Mouse (Mus musculus) liver, embryonic 16.5 days (tissue): Measurements from ENCODE around the gene Ap2a2. TPM values are rescaled to one million over a fixed set of nuclear protein-coding genes. Genes with fewer than 3 reads are reported as not detected.
A peak's percentile ranks its signal among the peaks of the same experiment; 100 is the strongest.
"Not testable (repeated sequence)": the region's sequence is repeated elsewhere in the genome, so short reads cannot be mapped to it uniquely, and the experiment has no call there.

Experiments
- ATAC-seq: fragments of 200-750 bp; cut with Nextera tagmentation; 2 replicates; pipeline ENCODE4 v1.8.0; 2017; ENCODE audit warnings: low read depth, mild to moderate bottlenecking, moderate number of reproducible peaks, moderate library complexity
- H3K27ac ChIP-seq: fragments of 300-500 bp; sonication (generic); 2 replicates; pipeline ENCODE4 v1.5.1; 2014; ENCODE audit warnings: mild to moderate bottlenecking, low read length
- H3K27me3 ChIP-seq: fragments of 300-500 bp; sonication (generic); 2 replicates; pipeline ENCODE4 v1.6.1; 2014; ENCODE audit warnings: low read depth, low read length, mixed read lengths; ENCODE audit not compliant: control insufficient read depth, insufficient read depth
- H3K36me3 ChIP-seq: fragments of 300-500 bp; sonication (generic); 2 replicates; pipeline ENCODE4 v1.6.1; 2014; ENCODE audit warnings: mild to moderate bottlenecking; ENCODE audit not compliant: control insufficient read depth, insufficient read depth
- H3K4me1 ChIP-seq: fragments of 300-500 bp; sonication (generic); 2 replicates; pipeline ENCODE4 v1.6.1; 2014; ENCODE audit warnings: low read depth, low read length, mixed read lengths; ENCODE audit not compliant: control insufficient read depth
- H3K4me2 ChIP-seq: fragments of 300-500 bp; sonication (generic); 2 replicates; pipeline ENCODE4 v1.6.1; 2014; ENCODE audit warnings: low read depth, low read length, mixed read lengths
- H3K4me3 ChIP-seq: fragments of 300-500 bp; sonication (generic); 2 replicates; pipeline ENCODE4 v1.5.1; 2014; ENCODE audit warnings: low read depth, mild to moderate bottlenecking, low read length
- H3K9ac ChIP-seq: fragments of 300-500 bp; sonication (generic); 2 replicates; pipeline ENCODE4 v1.6.1; 2014; ENCODE audit warnings: low read depth, low read length
- H3K9me3 ChIP-seq: fragments of 300-500 bp; sonication (generic); replicated peaks from 2 replicates; pipeline ENCODE4 v1.6.1; 2016; ENCODE audit warnings: low read length; ENCODE audit not compliant: control insufficient read depth
- WGBS: fragments of 180-500 bp; shearing (Covaris S2); extraction: QIAGEN DNeasy Blood & Tissue Kit; methylation state at CpG from one replicate; pipeline ENCODE4 v1.1.7; 2014; ENCODE audit not compliant: insufficient replicate concordance; 5-methylcytosine and 5-hydroxymethylcytosine counted together
- polyA plus RNA-seq: library from polyadenylated mRNA; unstranded; fragments of >200 nt; fragmentation: Nextera tagmentation; extraction: Ambion mirVana; gene quantifications from 2 replicates; pipeline ENCODE4 v1.2.1, GENCODE M21; 2015

The Ap2a2 gene
- polyA plus RNA-seq, 1 experiment from 2014 or later, result 70.7 TPM

DNA sequence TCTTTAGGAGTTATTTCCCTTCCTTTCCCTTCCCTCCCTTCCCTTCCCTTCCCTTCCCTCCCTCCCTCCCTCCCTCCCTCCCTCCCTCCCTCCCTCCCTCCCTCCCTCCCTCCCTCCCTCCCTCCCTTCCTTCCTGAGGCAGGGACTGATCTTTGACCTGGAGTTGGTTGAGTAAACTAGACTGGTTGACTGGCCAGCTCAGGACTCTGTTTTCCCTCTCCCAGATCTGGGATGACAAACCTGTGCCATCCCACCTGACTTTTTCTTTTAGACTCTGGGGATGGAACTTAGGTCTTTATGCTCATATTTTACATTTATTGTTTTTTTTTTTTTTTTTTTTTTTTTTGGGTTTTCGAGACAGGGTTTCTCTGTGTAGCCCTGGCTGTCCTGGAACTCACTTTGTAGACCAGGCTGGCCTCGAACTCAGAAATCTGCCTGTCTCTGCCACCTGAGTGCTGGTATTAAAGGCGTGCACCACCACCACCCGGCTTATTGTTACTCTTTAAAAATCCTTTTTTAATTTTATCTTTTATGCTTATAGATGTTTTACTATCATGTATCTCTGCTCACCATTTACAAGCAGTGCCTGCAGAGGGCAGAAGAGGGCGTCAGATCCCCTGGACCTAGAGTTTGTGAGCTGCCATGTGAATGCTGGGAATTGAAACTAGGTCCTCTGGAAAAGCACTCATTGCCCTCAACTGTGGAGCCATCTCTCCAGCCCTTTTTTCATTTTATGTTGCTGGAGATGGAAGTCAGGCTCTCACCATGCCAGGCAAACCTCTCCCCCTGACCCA, 22.3 kb downstream of the Ap2a2 start:
- no peaks in the 10 kb centered on the region for H3K27me3 ChIP-seq
- WGBS, result 82% methylated on average over 4 of the region's 5 CpGs
- H3K9me3 ChIP-seq, result no peaks in the 10 kb centered on the region
- no peak for ATAC-seq
- H3K4me2 ChIP-seq, result peak overlapping the region; percentile 68
- H3K4me3 ChIP-seq, result no peak overlapping the region
- peaks cover 10% of the 10 kb centered on the region for H3K36me3 ChIP-seq
- H3K4me1 ChIP-seq, result peaks cover 78% of the 10 kb centered on the region
- peak overlapping the region; percentile 62; the same call in 1 of the 2 replicates for H3K9ac ChIP-seq
- peak overlapping the region; percentile 98 for H3K27ac ChIP-seq

- H3K9ac ChIP-seq, result peak overlapping the region; percentile 62
- peak overlapping the region; percentile 33 for H3K4me3 ChIP-seq
- H3K4me1 ChIP-seq, result peaks cover 68% of the 10 kb centered on the region
- H3K27ac ChIP-seq, result peak overlapping the region; percentile 98
- peaks cover 17% of the 10 kb centered on the region for H3K36me3 ChIP-seq
- peak; percentile 94 for ATAC-seq
- peak overlapping the region; percentile 68 for H3K4me2 ChIP-seq
- WGBS, result 18% methylated on average over 4 of the region's 4 CpGs
- H3K27me3 ChIP-seq, result no peaks in the 10 kb centered on the region
- no peaks in the 10 kb centered on the region for H3K9me3 ChIP-seq
Observed at GRCm38 (mm10) chr7:141585288-141585687, 23.3 kb downstream of the Ap2a2 start.

GRCm38 (mm10) chr7:141585881-141586280, 23.9 kb downstream of the Ap2a2 start:
- no peaks in the 10 kb centered on the region for H3K27me3 ChIP-seq
- peak; percentile 61 for ATAC-seq
- peak overlapping the region; percentile 98 for H3K27ac ChIP-seq
- 36% methylated on average over 1 of the region's 1 CpGs for WGBS
- H3K36me3 ChIP-seq, result peaks cover 19% of the 10 kb centered on the region
- H3K9ac ChIP-seq, result peak overlapping the region; percentile 62
- no peaks in the 10 kb centered on the region for H3K9me3 ChIP-seq
- peaks cover 62% of the 10 kb centered on the region for H3K4me1 ChIP-seq
- peak overlapping the region; percentile 68 for H3K4me2 ChIP-seq
- H3K4me3 ChIP-seq, result peak overlapping the region; percentile 33

GRCm38 (mm10) chr7:141588890-141589289, 26.9 kb downstream of the Ap2a2 start:
- no peak overlapping the region for H3K4me2 ChIP-seq
- no peak overlapping the region for H3K4me3 ChIP-seq
- peaks cover 42% of the 10 kb centered on the region for H3K4me1 ChIP-seq
- peaks cover 26% of the 10 kb centered on the region for H3K36me3 ChIP-seq
- WGBS, result 84% methylated on average over 6 of the region's 6 CpGs
- no peaks in the 10 kb centered on the region for H3K27me3 ChIP-seq
- no peak for ATAC-seq
- no peak overlapping the region; the same call in 1 of the 2 replicates for H3K27ac ChIP-seq
- H3K9ac ChIP-seq, result no peak overlapping the region
- H3K9me3 ChIP-seq, result no peaks in the 10 kb centered on the region

GRCm38 (mm10) chr7:141590249-141590648, 28.3 kb downstream of the Ap2a2 start:
- H3K4me2 ChIP-seq, H3K27me3 ChIP-seq, H3K27ac ChIP-seq, H3K9ac ChIP-seq, ATAC-seq, H3K9me3 ChIP-seq, H3K4me3 ChIP-seq: not testable (repeated sequence)
- WGBS, result 90% methylated on average over 6 of the region's 7 CpGs
- H3K4me1 ChIP-seq, result peaks cover 29% of the 10 kb centered on the region
- H3K36me3 ChIP-seq, result peaks cover 26% of the 10 kb centered on the region

DNA sequence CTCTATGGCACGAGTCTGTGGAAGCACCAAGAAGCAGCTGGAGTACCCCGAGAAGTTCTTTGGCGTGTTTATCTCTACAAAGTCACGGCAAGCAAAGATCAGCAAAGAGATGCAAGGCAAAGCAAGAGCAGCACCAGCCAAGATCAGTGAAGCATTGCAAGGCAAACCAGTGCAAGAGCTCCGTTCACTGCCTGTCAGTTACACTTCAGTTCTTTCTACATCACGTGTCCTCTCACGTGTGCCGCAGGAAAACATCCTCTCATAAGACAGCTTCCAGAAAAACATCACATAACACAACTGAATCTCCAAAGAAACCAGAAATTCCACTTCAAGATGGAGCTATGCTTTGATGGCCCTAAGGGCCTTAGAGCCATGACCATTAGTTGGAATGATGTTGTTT, 29.0 kb downstream of the Ap2a2 start:
- Histone ChIP-seq H3K4me2 (no peak overlapping the region), H3K36me3 (peaks cover 29% of the 10 kb centered on the region), H3K4me3 (no peak overlapping the region), H3K27ac (no peak overlapping the region), H3K4me1 (peaks cover 22% of the 10 kb centered on the region), H3K27me3 (no peaks in the 10 kb centered on the region), H3K9ac (no peak overlapping the region), H3K9me3 (no peaks in the 10 kb centered on the region)
- WGBS, result 88% methylated on average over 8 of the region's 8 CpGs
- no peak for ATAC-seq

GRCm38 (mm10) chr7:141592096-141592495, 30.1 kb downstream of the Ap2a2 start:
- WGBS, result 88% methylated on average over 1 of the region's 1 CpGs
- H3K36me3 ChIP-seq, result peaks cover 35% of the 10 kb centered on the region
- H3K27me3 ChIP-seq, result no peaks in the 10 kb centered on the region
- peaks cover 11% of the 10 kb centered on the region for H3K4me1 ChIP-seq
- no peak for ATAC-seq
- no peak overlapping the region for H3K9ac ChIP-seq
- no peak overlapping the region for H3K4me3 ChIP-seq
- H3K4me2 ChIP-seq, result no peak overlapping the region
- no peaks in the 10 kb centered on the region for H3K9me3 ChIP-seq
- H3K27ac ChIP-seq, result no peak overlapping the region

GRCm38 (mm10) chr7:141593056-141593455, 31.1 kb downstream of the Ap2a2 start:
- H3K36me3 ChIP-seq, result peaks cover 43% of the 10 kb centered on the region
- ATAC-seq, result no peak

GRCm38 (mm10) chr7:141596971-141597370, 35.0 kb downstream of the Ap2a2 start:
- 91% methylated on average over 1 of the region's 1 CpGs for WGBS
- Histone ChIP-seq H3K27ac (no peak overlapping the region; the same call in 1 of the 2 replicates), H3K9ac (no peak overlapping the region), H3K9me3 (no peaks in the 10 kb centered on the region), H3K4me3 (no peak overlapping the region), H3K4me1 (no peaks in the 10 kb centered on the region), H3K4me2 (no peak overlapping the region), H3K36me3 (peaks cover 42% of the 10 kb centered on the region), H3K27me3 (no peaks in the 10 kb centered on the region)
- ATAC-seq, result no peak

More at GRCm38 (mm10) chr7:141593056-141593455, 31.1 kb downstream of the Ap2a2 start:
- H3K9ac ChIP-seq, result no peak overlapping the region
- no peaks in the 10 kb centered on the region for H3K9me3 ChIP-seq
- H3K27me3 ChIP-seq, result no peaks in the 10 kb centered on the region
- H3K4me2 ChIP-seq, result no peak overlapping the region
- WGBS, result 85% methylated on average over 6 of the region's 6 CpGs
- H3K4me1 ChIP-seq, result peaks cover 3% of the 10 kb centered on the region
- H3K27ac ChIP-seq, result no peak overlapping the region
- H3K4me3 ChIP-seq, result no peak overlapping the region
